Mouse (Mus musculus) cerebellum, adult 2 months (tissue): Measurements from ENCODE around the gene Cpd. TPM values are rescaled to one million over a fixed set of nuclear protein-coding genes. Genes with fewer than 3 reads are reported as not detected.

Source experiments
- DNase-seq, 2 experiments: peaks; one replicate each; pipeline ENCODE4 v3.0.0; 2021
- H3K27ac ChIP-seq: fragments of 200-500 bp; 2 replicates; pipeline ENCODE4 v1.5.1; 2012; ENCODE audit warnings: low read length, control low read depth, inconsistent platforms; ENCODE audit not compliant: insufficient read depth
- H3K27me3 ChIP-seq: fragments of 200-500 bp; 2 replicates; pipeline ENCODE4 v1.6.1; 2012; ENCODE audit warnings: inconsistent platforms, mild to moderate bottlenecking, low read length, moderate library complexity; ENCODE audit not compliant: control insufficient read depth, insufficient read depth
- H3K4me1 ChIP-seq: fragments of 200-500 bp; 2 replicates; pipeline ENCODE4 v1.6.1; 2011; ENCODE audit warnings: low read length; ENCODE audit not compliant: control insufficient read depth, insufficient read depth
- H3K4me3 ChIP-seq: fragments of 200-500 bp; replicated peaks from 2 replicates; pipeline ENCODE3; 2011; ENCODE audit warnings: mild to moderate bottlenecking, low read depth, low read length, control low read depth; ENCODE audit not compliant: insufficient read depth
- CTCF ChIP-seq: fragments of 200-500 bp; IDR thresholded peaks from 2 replicates; pipeline ENCODE4 v1.5.1; 2011; ENCODE audit warnings: low read depth, mild to moderate bottlenecking, control low read depth, low read length, moderate library complexity, borderline replicate concordance; ENCODE audit not compliant: insufficient read depth
- POLR2A ChIP-seq: fragments of 200-500 bp; IDR thresholded peaks from 2 replicates; pipeline ENCODE4 v1.6.1; 2011; ENCODE audit warnings: low read length, control low read depth, borderline replicate concordance; ENCODE audit not compliant: insufficient read depth
- WGBS: fragments of 180-500 bp; shearing (Covaris S2); methylation state at CpG from one replicate; pipeline ENCODE4 v1.1.7; 2018; 5-methylcytosine and 5-hydroxymethylcytosine counted together
- polyA plus RNA-seq: library from polyadenylated mRNA; depleted of rRNA; stranded (reverse); fragments of >200 nt; gene quantifications from 2 replicates; pipeline ENCODE4 v1.2.3, GENCODE M21; 2012

The Cpd gene
- polyA plus RNA-seq, 1 experiment = 31.8 TPM

DNA sequence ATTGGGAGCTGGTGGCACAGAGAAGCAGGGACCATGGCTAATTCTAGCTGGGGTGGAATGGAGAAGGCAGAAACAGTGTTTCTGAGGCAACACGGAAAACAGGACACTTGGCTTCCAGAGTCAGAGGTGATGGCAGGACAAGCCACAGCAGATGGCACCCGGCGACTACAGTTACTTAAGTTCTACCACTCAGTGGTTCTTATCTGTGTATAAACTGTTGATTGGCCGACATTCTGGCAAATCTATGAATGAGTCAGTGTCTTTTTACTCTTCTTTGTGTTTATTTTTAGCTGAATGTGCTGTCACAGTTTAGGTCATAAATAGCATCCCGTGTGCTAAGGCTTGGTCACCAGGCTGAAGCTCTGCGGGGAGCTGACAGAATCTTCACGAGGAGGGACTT, 10.3 kb upstream of the Cpd start:
- DNase-seq = peak; percentile 58 to 83
- Histone ChIP-seq H3K4me1 (peaks cover 18% of the 10 kb centered on the region), H3K27ac (peak overlapping the region; percentile 41), H3K4me3 (no peak overlapping the region), H3K27me3 (no peaks in the 10 kb centered on the region)
- WGBS = 6% methylated on average over 7 of the region's 7 CpGs
- no peak for TF ChIP-seq POLR2A
- TF ChIP-seq CTCF = no peak; the same call in 1 of the 2 replicates

DNA sequence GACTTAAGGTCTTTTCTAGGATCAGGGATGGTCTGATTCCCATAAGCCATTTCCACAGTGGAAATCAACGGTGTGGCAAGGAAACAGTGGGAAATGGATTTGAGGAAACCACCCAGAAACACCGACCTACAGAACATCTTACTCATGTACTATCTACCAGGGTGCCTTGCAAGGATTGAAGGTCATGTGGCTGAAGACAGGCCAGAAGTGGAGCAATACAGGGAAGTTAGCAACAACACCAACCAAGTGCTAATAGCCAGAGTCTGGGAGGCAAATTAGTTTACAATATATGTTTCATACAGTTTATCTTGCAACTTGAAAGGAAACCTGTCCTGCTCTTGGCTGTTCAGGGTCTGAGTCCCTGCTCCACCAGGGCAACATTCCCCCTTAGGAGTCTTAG, 9.8 kb upstream of the Cpd start:
- H3K4me1 ChIP-seq = peaks cover 14% of the 10 kb centered on the region
- 0 out of 2 replicates have a peak overlapping the region, but pooled peaks have one; percentile 18 for H3K27ac ChIP-seq
- 85% methylated on average over 2 of the region's 2 CpGs for WGBS
- no peaks in the 10 kb centered on the region for H3K27me3 ChIP-seq
- no peak overlapping the region for H3K4me3 ChIP-seq
- TF ChIP-seq CTCF (no peak), POLR2A (no peak)
- no peak for DNase-seq

DNA sequence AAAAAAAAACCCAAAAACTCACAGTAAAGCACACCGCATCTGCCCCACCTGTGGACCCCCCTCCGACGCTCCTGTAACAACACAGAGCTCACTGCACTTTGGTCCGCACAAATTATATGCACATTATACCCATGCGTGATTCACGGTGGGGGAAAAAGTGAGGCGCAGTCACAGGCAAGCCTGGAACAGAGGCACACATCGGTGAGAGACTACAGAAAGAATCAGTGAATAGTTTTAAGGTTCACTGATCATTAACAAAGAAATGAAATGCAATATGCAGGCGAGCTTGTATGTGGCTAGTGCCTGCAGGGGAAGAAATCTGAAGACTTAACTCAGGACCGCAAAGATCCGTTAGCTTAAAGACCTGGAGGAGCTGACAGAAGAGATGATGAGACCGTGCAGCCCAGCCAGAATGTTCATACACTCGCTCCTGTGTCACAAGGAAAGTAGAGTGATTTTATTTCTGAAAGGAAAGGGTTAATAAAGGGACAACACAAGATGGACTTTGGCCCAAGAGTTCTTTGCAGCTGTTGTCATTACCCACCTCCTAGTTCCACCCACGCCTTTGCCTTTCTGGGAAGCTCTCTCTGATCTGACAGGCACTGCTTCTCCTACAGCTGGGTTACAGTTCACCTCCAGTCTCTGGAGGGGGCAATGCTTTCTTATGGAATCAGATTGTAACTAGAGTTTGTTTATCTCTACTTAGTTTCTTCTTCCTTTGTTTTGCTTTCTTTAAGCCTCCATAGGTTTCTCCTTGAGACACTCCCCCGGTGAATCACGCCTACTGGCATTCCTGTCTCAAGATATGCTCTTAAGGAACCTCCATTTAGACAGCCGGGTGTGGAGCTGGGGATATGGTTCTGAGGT, 7.9 kb upstream of the Cpd start:
- H3K27ac ChIP-seq = no peak overlapping the region
- no peak overlapping the region for H3K4me3 ChIP-seq
- no peak for DNase-seq
- no peaks in the 10 kb centered on the region for H3K27me3 ChIP-seq
- TF ChIP-seq CTCF (no peak), POLR2A (no peak)
- H3K4me1 ChIP-seq = peaks cover 5% of the 10 kb centered on the region
- 60% methylated on average over 17 of the region's 17 CpGs for WGBS

DNA sequence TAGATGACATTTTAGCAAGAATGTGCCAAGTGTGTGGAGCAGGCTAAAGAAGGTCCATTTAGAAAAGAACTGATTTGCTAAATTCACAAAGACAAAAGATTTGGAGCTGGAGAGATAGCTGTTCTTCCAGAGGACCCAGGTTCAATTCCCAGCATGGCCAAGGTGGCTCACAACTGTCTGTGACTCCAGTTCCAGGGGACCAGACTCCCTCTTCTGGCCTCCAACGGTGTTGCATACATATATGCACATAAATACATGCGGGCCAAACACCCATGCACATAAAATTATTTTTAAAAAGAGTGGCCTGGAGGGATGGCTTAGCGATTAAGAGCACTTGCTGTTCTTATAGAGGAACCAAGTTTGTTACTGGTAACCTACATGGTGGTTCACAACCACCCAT, 4.7 kb upstream of the Cpd start:
- Histone ChIP-seq H3K27me3 (no peaks in the 10 kb centered on the region), H3K4me1 (no peaks in the 10 kb centered on the region; the same call in 1 of the 2 replicates), H3K27ac (no peak overlapping the region), H3K4me3 (no peak overlapping the region)
- no peak for TF ChIP-seq POLR2A
- no peak for TF ChIP-seq CTCF
- DNase-seq = no peak
- WGBS = 88% methylated on average over 3 of the region's 3 CpGs

DNA sequence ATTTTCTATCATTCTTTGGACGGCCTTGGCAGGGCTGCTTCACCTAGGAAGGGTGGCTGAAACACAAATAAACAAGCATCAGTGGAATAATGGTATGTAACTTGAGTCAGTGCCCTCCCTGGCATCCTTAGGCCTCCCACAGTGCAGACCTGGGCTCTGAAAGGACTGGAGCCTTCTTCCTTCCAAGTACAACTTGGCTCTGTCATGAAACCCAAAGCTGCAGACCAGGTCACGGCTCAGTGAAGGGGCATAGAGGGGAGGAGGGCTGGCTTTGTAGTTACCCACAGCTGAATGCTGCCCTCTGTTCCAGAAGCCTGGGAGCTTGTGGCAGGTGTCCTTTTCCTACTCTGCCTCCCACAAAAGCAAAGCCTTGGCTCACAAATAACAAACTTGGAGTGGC, 2.8 kb upstream of the Cpd start:
- DNase-seq = no peak
- TF ChIP-seq POLR2A = no peak
- TF ChIP-seq CTCF = no peak
- Histone ChIP-seq H3K4me3 (no peak overlapping the region), H3K27me3 (no peaks in the 10 kb centered on the region), H3K4me1 (no peaks in the 10 kb centered on the region; the same call in none of the 2 replicates), H3K27ac (no peak overlapping the region)
- WGBS = 26% methylated on average over 2 of the region's 2 CpGs

DNA sequence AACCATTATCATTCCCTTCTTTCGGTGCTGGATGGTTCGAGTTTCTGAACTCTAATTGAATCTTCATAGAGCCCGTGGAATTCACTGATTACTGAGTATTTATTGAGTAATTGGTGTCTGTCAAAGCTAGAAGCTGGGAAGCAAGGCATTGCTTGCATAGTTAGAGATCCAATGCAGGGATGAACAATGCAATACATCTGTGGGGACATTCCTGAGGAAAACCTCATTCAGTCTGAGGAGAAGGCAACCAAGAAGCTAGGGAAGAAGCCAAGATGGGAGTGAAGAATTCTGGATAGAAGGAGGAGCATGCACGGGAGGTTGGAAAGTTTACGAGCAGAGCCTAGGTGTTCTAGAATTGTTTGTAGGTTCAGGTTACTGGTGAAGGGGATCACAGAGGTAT, 1.3 kb upstream of the Cpd start:
- H3K27me3 ChIP-seq = no peaks in the 10 kb centered on the region
- H3K4me1 ChIP-seq = no peaks in the 10 kb centered on the region; the same call in none of the 2 replicates
- no peak overlapping the region for H3K4me3 ChIP-seq
- DNase-seq = no peak
- no peak overlapping the region for H3K27ac ChIP-seq
- WGBS = 89% methylated on average over 5 of the region's 5 CpGs
- TF ChIP-seq CTCF (no peak), POLR2A (no peak)

DNA sequence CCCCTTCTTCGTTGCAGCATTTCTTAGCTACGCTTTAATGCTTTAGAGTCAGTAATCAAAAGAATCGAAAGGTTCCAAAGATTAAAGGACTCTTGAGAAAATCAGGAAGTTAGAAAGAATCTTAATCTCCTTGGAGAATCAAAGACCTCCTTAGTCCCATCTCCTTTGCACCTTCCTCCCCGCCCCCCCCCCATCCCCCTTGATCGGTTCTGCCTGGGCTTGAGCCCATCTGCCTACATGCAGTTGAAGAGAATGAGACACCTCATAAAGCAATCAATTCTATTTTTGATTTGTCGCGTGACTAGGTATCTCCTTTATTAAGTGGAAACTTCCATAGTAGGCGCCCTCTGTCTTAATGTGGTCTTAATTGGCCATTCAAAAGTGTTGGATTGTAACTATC, 536 bp upstream of the Cpd start:
- Histone ChIP-seq H3K4me3 (no peak overlapping the region), H3K27me3 (no peaks in the 10 kb centered on the region), H3K4me1 (no peaks in the 10 kb centered on the region; the same call in none of the 2 replicates), H3K27ac (no peak overlapping the region)
- WGBS = 26% methylated on average over 8 of the region's 8 CpGs
- DNase-seq = no peak
- TF ChIP-seq POLR2A (no peak), CTCF (no peak)

DNA sequence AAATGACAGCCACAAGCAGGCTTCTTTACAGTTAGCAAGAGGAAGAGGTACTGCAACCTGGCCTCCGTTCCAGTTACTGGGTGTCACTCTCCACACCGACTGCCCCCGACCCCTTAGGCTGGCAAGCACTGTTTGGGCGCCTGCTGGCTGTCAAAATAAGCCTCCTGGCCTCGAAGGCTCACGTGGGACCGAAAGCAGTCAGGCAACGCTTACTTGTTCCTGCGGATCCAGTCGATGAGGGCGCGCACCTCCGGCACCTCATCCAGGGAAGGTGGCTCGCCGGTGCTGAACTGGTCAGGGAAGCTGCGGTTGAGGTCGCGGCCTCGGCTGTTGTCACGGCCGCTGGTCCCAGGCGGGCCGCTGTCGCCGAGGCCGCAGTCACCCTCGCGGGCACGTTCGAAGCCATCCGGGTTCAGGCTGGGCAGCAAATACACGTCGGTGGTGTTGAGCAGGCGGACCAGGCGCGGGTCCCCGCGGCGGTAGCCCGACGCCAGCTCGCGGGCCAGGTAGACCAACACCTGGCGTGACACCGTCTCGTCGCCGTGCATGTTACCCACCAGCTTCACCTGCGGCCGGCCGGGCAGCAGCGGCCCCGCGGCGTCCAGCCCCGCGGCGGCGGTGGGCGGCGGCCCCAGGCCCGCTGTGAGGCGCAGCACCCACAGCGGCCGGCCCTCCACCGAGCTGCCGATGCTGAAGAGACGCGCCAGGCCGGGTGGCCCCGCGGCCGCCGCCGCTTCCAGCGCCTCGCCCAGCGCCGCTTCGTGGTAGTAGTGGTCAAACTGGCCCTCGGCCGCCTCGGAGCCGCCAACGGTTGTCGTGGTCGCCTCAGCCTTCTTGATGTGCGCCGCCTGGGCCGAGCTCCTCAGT, 574 bp downstream of the Cpd start:
- under 1% methylated on average over 90 of the region's 90 CpGs for WGBS
- TF ChIP-seq POLR2A (no peak), CTCF (no peak)
- H3K4me3 ChIP-seq = peak overlapping the region; percentile 94
- H3K4me1 ChIP-seq = no peaks in the 10 kb centered on the region; the same call in none of the 2 replicates
- no peaks in the 10 kb centered on the region for H3K27me3 ChIP-seq
- peak; percentile 52 to 68 for DNase-seq
- H3K27ac ChIP-seq = peak overlapping the region; percentile 92
